Mouse (Mus musculus): ENCODE data around the gene Acsf2.

The Acsf2 gene

DNA sequence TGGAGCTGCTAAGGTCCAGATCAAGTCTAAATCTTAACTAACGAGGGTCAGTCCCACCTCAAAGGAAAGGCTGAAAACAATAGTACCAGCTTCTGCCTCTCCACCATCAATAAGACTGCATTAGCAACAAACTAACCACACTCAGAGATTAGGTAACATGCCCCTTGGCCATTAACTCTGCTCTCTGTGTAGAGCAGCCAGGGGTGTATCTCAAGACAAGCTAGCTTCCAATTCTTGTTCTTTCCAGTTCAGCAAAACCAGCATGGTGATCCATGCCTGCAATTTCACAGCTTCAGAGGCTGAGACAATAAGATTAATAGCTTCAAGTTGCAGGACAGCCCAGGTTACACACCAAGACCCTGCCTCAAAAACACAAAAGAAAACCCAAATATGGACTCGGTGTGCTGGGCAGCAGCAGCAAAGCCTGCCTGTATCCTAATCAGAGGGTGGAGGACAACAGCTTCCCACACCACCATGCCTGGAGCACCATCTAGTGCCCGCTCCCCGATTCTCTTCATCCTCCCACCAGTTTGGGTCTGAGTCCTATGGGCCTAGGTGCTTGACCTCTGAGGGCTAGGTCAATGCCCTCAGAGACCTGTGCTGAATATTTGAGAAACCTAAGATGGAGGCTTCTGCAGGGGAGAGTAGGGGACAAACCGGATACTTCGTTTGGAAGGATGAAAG, 3.1 kb downstream of the Acsf2 start:
- no peak for DNase-seq

DNA sequence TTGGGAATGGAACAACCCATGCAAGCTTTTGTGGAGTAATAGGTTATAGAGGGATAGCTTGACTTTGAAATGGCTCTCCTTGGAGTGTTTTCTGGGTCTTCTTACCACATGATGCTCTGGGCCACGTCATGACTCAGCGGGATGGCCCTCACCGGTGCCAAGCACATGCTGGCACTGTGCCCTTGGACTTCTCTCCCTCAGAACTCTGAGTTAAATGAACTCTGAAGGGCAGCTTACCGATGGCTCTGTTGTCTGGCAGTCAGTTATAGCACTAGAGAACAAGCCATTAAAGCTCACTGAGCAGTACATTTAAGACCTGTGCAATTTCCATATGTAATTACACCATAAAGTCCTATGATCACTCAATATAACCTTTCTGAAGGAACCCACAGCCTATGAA, 4.4 kb downstream of the Acsf2 start:
- DNase-seq, result no peak

DNA sequence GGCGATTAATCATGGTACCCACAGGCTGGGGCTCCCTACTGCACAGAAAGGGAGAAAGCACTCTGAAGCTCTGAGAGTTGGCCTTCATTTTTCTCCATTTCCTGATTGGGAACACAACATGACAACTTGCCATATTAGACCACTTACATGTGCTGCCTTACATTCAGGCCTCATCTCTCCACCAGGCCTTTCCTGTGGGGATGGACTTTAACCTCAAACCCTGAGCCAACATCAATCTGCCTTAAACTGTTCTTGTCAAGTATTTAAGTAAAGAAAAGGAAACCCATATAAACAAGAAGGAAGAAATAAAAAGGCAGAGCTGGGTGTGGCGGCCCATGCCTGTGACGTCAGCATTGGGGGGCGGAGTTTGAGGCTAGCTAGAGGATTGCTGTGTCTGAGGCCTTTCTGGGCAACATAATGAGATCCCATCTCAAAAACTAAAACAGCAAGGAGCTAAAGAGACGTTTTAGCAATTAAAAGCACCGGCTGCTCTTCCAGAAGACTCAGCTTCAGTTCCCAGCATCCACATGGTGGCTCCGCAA, 5.3 kb downstream of the Acsf2 start:
- peak; percentile 42 to 64 for DNase-seq

DNA sequence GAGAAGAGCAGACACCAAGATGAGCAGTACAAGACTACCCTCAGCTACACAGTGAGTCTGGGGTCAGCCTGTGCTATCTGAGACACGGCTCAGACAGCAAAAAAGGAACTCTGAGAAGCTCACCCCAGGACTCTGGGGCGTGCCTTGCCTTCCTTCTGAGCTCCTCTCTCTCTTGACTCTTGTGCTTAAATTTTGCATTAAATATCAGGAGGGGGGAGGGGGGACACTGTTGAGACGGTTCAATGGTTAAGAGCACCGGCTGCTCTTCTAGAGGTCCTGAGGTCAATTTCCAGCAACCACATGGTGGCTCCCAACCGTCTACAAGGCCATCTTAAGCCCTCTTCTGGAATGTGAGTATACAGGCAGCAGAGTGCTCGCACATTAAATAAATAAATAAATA, 14.2 kb downstream of the Acsf2 start:
- DNase-seq, result no peak

DNA sequence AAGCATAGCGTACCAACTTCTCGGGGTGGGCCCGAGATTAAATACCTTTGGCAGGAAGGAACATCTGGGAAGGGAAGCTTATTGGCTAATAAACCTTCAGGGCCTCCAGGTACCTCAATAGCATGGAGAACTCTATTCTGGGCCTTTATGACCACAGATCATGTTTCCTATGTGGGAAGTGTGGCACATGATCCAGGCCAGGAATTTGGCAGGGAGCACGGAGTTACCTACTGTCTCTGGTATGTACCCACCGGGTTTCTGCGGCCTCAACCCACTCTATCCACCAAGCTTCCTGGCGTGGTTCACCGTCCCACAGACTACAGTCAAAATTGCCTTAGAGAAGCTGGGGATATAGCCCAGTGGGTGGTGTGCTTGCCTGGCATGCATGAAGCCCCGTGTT, 16.6 kb downstream of the Acsf2 start:
- no peak for DNase-seq

DNA sequence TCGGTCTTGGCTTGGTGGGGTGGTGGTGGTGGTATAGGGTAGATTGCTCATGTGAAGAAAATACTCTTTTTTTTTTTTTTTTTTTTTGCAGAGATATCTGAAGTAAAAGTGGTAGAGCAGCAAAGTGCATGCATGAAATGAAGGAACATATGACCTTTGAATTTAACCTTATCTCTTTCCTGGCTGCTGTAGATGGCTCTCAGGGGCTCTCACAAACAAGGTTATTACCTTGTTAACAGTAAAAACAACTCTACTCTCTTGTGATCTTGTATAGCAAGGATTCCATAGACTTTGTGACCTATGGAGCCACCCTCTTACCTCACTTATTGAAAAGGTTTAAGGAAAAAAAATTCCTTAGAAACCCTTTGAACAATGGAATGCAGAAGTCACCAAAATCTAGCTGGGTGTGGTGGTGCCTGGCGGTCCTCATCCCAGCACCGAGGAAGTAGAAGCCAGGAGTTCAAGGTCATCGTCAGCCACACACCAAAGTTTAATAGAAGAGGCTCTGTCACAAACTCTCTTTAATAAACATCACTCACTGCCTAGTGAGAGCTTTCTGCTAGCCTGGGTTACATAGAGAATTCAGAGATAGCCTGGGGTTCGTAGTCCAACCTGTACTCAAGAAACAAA, 21.4 kb downstream of the Acsf2 start:
- DNase-seq, result no peak

DNA sequence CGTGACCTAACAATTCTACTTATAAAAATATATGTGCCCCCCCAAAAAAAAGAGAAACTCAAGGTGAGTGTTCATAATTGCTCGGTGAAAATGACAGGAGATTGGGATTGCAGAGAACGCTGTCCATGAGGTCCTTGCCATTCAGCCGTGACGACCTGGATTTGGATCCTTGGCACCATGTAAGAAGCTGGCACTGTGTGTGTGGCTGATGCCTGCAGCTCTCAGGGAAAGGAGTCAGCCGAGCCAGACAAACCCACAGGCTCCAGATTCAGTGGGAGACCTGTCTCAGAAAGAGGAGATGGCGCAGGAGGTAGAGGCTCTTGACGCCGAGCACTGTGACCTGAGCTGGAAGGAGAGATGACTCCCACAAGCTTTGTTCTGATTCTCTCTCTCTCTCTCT, 25.3 kb downstream of the Acsf2 start:
- DNase-seq, result no peak

DNA sequence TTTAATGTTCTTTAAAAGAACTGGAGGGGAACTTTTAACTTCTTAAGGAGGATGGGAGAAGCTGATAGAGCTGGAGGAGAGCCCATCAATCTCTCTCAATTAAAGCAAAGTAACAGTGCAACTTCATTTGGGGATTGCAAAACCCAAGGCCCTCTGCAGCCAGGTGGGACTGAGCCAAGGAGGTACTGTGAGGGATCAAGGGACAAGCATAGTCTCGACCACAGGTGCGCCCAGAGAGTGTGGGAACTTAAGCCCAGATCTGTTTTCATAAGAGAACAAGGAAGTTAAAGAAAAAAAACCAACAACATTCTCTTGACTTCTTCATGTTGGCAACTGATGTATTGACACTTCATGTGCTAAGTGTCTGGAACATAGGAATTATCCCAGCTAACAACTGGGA, 26.6 kb downstream of the Acsf2 start:
- no peak for DNase-seq

DNA sequence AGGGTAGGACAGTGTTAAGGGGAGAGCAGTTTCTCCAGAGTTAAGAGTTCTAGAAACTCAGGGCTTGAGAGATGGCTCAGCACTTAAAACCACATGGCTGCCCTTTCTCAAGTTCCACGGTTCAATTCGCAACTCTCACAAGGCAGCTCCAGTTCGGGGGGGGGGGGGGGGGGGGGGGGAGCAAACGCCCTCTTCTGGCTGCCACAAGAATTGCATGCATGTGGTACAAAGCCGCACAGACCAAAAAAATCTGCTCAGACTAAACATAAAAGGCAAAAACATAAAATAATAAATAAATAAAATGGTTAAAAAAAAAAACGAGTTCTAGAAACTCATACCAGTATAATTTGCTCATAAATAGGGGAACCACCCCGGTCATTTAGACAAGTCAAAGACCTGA, 27.1 kb downstream of the Acsf2 start:
- DNase-seq, result no peak

DNA sequence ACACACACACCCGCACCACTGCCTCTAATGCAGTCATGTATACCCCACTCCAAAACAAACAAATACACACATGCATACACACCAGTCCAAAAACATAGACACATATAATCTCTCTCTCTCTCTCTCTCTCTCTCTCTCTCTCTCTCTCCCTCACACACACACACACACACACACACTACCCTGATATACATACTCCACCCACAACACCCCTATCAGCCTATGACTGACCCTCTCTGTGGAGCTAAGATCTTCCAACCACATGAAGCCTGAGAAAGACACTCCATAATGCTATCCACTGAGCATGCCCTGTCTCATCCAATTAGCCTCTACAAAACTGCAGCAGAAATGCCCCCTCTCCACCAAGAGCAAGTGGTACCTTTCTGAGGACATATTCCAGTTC, 29.8 kb downstream of the Acsf2 start:
- no peak for DNase-seq

DNA sequence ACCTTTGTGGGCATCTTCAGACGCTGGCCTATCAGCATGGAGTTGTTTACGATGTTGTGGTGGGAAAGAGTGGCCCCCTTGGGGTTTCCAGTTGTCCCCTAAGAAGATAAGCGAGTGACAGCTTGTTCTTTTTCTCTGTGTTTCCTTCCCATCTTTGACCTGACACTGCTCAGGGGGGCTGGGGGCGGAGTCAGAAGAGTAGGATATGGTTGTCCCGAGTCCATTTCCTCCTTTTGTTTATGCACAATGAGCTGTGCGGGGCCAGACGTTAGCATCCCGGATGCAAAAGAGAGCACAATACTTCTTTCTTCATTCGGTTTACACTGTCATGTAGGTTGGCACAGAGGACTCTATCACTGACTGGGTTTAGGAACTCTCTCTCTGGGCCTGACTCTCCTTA, 31.1 kb downstream of the Acsf2 start:
- no peak for DNase-seq

DNA sequence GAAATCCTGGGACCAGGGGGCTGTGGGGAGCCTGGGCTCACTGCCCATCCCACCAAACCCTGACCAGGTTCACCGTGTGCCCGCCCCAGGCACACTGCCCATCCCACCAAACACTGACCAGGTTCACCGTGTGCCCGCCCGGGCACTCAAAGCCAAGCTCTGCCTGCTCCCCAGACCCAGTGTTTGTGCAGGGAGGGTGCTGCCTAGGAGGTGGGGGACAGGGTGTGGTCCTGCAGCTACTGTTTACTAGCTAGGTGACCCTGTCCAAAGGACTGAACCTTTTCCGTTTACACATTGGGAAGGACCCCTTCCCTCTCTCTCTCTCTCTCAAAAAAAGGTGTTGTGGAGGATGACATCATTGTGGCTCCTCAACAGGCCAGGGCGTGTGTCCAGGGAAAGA, 34.3 kb downstream of the Acsf2 start:
- DNase-seq, result no peak

DNA sequence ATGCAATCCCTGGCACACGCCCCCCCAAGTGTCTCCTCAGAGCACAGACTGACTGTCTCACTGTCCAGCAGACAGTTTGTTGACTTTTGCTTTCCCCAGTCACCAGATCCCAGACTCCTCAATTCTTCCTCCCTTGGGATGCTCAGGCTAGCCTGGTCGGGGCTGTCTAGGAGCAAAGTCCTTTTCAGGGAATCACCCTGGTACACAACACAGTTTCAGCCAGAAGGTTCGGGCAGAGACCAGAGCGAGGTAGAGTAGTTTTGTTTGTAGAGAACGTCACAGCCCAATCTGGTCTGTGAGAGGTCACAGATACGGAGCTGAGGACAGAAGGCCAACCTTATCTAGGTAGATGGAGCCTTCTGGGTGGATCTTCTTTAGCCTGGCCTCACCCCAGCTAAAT, 35.1 kb downstream of the Acsf2 start:
- DNase-seq, result no peak

DNA sequence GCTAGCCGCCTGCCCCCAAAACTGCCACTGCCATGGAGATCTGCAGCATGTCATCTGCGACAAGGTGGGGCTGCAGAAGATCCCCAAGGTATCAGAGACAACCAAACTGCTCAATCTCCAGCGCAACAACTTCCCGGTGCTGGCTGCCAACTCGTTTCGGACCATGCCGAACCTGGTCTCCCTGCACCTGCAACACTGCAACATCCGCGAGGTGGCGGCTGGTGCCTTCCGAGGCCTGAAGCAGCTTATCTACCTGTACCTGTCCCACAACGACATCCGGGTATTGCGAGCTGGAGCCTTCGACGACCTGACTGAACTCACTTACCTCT, 36.6 kb downstream of the Acsf2 start:
- DNase-seq, result peak in 1 of 2 experiments; percentile 19

DNA sequence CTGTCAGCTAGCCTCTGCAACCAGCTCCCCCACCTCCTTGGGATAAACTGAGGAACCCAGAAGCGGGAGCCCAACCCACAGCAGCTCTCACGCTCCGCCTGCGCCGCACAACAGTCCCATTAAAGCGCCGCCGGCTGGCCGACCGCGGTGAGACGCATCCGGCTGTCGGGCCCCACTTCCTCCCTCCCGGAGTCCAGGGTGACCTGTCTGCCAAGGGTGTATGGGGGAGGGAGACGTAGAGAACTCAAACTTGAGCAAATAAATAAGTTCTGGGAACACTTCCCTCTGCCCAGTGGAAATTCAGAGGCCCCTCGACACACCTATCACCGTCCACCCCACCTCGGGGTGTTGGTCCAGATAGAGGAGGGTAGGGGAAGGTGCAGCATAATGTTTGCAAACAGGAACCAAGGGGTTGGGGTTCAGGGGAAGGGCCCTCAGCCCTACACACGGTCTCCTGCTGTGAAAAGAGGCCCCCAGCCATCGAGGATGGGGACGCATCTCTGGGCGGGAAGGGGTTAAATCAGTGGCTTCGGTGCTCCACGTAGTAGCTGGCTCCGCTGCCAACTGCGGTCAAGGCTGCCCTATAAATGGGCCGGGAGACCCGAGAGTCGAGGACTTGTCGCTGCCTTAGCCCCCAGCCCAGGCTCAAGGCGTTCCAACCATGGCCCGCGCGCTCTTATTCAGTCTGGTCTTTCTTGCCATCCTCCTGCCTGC, 37.1 kb downstream of the Acsf2 start, which contains the start of gene Chad:
Gene Chad, plus strand, starts transcription at position 611 of the 714 bp plus-strand sequence.
- peak; percentile 40 to 60 for DNase-seq

DNA sequence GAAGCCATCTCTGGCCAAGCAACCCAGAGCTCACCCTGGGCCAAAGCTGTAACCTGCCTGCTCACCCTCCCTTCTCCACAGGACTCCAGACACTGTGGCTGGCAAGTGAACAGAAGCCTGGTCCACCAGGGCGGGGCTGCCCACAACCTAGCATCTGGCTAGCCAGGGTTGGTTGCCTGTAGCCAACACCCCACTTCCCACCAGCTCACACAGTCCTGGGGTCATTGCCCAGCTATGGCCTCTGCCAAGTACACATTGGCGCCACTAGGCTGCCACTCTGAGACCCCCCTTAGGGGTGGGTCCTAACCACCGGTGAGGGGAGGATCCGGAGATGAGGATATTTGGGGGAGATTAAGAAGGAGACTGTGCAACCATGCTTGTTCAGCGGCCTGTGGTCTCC, 37.9 kb downstream of the Acsf2 start:
- no peak for DNase-seq

DNA sequence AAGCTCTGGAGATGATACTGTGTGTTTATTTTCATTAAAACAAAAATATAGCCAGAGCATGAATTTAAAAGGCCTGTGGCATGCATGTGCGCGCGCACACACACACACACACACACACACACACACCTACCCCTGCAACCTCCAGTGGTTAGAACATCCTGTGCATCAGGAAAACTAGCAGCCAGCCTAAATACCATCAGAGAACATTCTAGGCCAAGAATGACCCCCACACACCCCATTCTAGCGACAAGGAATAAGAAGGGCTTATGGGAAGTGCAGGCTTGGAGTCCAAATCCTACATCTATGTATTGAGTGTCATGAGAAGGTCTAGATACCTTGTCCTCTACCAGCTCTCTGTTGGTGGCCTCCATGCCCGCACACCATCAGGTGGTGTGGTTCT, 38.3 kb downstream of the Acsf2 start:
- DNase-seq, result no peak

DNA sequence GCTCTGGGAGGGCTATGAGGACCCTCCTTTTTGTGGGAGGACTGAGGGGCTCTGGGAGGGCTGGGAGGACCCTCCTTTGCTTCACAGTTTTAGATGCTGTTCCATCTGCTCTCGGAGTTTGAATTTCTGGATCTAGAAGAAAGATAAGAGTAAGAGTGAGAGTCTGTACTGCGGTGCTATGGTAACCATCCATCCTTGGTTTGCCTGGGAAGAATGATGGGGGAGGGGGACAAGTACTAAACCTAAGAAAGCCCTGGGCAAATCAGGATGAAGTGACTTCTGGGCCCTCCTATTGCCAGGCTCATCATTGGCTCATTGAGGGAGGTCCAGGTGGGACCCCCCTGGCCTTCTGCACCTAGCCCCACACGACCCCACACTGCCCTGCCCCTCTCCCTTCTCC, 43.4 kb downstream of the Acsf2 start:
- DNase-seq, result no peak

DNA sequence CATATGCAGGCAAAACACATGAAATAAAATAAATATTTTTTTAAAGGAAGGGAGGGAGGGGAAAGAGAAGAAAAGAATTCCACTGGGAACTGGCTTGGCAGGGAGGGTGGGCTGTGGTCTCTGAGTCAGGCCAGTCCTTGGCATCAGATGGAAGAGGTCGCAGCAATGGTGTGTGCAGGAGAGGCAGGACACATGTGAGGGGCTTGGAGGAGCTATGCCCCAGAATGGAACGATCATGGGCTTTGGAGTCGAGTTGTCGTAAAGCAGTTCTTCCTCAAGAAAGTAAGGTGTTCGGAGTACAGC, 51.3 kb downstream of the Acsf2 start:
- no peak for DNase-seq

DNA sequence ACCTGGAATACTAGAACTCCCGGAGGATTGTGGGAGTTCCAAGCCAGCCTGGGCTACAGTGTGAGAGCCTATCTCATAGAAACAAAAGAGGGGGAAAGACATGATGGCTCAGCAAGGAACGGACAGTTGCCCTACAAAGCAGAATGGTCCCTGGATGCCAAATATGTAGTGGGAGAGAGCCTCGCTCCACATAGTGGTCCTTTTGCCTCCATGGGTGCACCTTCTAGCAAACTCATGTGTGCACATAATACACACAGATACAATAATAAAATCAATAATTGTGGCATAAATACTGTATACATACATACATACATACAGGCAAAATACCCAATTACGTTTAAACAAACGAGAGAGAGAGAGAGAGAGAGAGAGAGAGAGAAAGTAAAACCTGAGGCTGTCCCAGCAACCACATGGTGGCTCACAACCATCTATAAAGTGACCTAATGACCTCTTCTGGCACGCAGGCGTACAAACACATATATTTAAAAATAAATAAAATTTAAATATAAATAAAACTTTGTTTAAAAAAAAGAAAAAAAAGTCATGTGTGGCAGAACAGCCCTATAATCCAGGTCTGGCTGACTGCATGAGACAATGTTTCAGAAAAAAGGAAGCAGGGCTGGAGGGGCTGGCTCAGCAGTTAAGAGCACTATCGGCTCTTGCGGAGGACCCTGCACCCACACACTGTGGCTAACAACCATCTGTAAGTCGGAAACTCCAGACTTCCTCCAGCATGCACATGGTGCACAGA, 51.8 kb downstream of the Acsf2 start:
- DNase-seq, result no peak

DNA sequence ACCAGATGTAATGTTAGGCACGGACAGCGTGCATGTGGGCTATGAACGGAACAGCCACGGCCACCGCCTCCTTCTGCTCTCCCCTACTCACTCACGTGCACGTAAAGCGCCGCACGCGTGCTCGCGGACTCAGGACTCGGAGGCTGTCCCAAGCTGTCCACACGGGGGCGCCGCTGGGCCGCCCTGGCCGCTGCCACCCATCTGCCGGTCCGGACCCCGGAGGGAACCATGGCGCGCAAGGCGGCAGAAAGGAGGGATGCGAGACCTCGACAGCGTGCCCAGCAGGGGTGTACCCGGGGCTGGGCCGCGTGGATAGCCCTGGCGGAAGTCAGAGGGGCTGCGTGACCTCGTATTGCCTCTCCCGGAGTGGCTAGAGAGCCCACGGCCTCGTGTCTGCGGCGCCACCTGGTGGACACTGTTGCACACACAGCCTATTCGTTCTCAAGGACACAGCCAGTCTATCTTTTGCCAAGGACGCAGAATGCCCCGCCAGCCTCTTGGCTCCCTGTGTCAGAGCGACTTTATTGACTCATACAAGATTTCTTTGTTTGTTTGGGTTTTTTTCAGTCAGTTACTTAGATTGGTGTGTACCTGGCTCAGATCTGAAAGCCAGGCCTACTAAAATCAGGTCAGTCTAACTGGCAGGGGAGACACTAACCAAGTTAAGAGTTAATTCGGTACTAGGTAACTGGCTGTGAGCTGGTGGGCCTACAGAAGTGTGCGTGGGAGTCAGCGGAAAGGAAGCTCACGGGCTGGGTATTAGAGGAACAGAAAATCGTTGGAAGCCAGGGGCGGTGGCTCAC, 52.6 kb downstream of the Acsf2 start, which contains the start of gene Rsad1:
Gene Rsad1, minus strand, starts transcription at position 368 of the 803 bp plus-strand sequence.
- DNase-seq, result peak; percentile 85 to 95

DNA sequence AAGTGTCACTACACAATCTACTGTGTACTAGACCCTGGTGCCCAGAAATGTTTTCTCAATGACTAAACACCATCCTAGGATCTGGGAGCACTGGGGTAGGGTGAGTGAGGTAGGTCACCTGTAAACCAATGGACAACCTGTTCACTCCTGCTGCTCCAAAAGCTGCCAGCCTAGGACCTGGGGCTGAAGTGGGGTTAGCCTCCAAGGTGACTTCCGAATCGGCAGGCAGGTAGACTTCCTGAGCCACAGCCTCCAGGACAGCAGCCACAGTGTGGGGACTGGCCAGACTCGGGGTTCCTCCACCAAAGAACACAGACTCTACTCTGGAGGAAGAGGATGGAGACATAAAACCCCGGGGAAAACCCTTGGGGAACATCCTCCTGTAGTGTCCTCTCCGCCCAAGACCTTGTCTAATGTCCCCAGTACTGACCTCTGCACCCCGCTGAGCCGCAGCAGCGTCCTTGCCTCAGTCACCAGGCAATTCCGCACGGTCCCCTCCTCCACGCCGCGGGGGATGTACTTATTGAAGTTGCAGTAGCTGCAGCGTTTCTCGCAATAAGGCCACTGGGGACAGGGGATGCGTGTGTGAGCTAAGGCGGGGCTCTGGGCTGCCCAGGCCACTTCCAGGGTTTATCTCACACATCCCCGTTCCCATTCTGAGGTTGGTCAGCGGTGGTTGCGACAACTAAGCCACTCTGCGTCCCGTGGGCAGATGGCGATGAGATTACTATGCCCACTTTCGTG, 53.5 kb downstream of the Acsf2 start:
- peak; percentile 20 to 41 for DNase-seq
